Mouse (Mus musculus) heart, postnatal 0 days (tissue): ENCODE results near the gene Tmem222.

ENCODE experiments used
- CTCF ChIP-seq: IDR thresholded peaks from 2 replicates; pipeline ENCODE4 v1.5.1; 2016; ENCODE audit warnings: antibody characterized with exemption, control low read depth, low read depth
- EP300 ChIP-seq: IDR thresholded peaks from 2 replicates; pipeline ENCODE4 v1.6.1; 2016; ENCODE audit warnings: antibody characterized with exemption, low read depth

DNA sequence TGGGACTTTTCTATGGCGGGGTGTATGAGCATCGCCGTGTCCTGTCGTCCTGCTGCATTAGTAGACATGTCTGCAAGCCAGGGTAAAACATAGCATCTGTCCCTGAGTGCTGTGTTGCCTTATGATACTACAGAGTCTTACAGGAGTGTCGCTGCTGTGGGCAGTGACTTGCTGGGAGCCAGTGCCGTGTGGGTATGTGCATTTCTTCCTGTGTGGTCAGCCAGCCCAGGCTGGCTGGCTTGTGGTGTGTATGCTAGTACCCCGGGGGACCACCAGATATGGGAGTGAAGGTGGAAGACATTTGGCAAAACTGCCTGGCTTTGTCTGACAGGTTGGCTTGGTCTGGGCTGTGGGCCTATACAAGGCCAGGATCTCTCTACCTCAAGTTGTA, 15.2 kb downstream of the Tmem222 start:
- TF ChIP-seq EP300 (no peak), CTCF (no peak)
